Mouse (Mus musculus) liver, embryonic 14.5 days (tissue): ENCODE measurements around the gene Prtn3. TPM values are rescaled to one million over a fixed set of nuclear protein-coding genes. Genes with fewer than 3 reads are reported as not detected.

Source experiments
- ATAC-seq: fragments of 200-750 bp; cut with Nextera tagmentation; 2 replicates; pipeline ENCODE4 v1.8.0; 2017; ENCODE audit warnings: moderate number of reproducible peaks, mild to moderate bottlenecking, moderate library complexity; ENCODE audit not compliant: insufficient read depth
- DNase-seq, 3 experiments: peaks; one replicate each; pipeline ENCODE4 v3.0.0-alpha.2; 2012 to 2013; ENCODE audit warnings: low read depth in 3 of 3, low spot score in 3 of 3
- H3K27ac ChIP-seq: fragments of 300-500 bp; sonication (generic); 2 replicates; pipeline ENCODE4 v1.5.1; 2014; ENCODE audit warnings: moderate library complexity, mild to moderate bottlenecking, control low read depth, inconsistent platforms
- H3K27me3 ChIP-seq: fragments of 300-500 bp; sonication (generic); 2 replicates; pipeline ENCODE4 v1.6.1; 2014; ENCODE audit warnings: mild to moderate bottlenecking, low read length, moderate library complexity; ENCODE audit not compliant: control insufficient read depth, insufficient read depth
- H3K36me3 ChIP-seq: fragments of 300-500 bp; sonication (generic); replicated peaks from 2 replicates; pipeline ENCODE4 v1.6.1; 2014; ENCODE audit warnings: low read depth; ENCODE audit not compliant: control insufficient read depth, insufficient read depth
- H3K4me1 ChIP-seq, 2 experiments: fragments of 200-500 bp in 1 of 2; fragments of 300-500 bp in 1 of 2; sonication (generic) in 1 of 2; replicated peaks; 2 replicates each; pipeline ENCODE4 v1.6.1; 2012 to 2014; ENCODE audit warnings: antibody characterized with exemption in 1 of 2, inconsistent platforms in 1 of 2, low read length in 1 of 2; ENCODE audit not compliant: control insufficient read depth in 2 of 2, insufficient read depth in 2 of 2
- H3K4me2 ChIP-seq: fragments of 300-500 bp; sonication (generic); 2 replicates; pipeline ENCODE4 v1.6.1; 2014; ENCODE audit warnings: low read depth, mild to moderate bottlenecking, control low read depth, moderate library complexity
- H3K4me3 ChIP-seq, 2 experiments: fragments of 200-500 bp in 1 of 2; fragments of 300-500 bp in 1 of 2; sonication (generic) in 1 of 2; 2 replicates each; pipeline ENCODE4 v1.5.1; 2012 to 2014; ENCODE audit warnings: low read depth in 2 of 2, low read length in 2 of 2, mild to moderate bottlenecking in 2 of 2, control low read depth in 1 of 2, inconsistent platforms in 1 of 2, moderate library complexity in 1 of 2; ENCODE audit not compliant: insufficient read depth in 1 of 2
- H3K9ac ChIP-seq: fragments of 300-500 bp; sonication (generic); replicated peaks from 2 replicates; pipeline ENCODE4 v1.6.1; 2014; ENCODE audit warnings: mild to moderate bottlenecking, control low read depth, moderate library complexity
- H3K9me3 ChIP-seq: fragments of 300-500 bp; sonication (generic); 2 replicates; pipeline ENCODE4 v1.6.1; 2016; ENCODE audit warnings: low read length, mixed read lengths; ENCODE audit not compliant: control insufficient read depth
- CTCF ChIP-seq: IDR thresholded peaks from 2 replicates; pipeline ENCODE4 v1.5.1; 2016; ENCODE audit warnings: antibody characterized with exemption, low read depth, control low read depth
- EP300 ChIP-seq: IDR thresholded peaks from 2 replicates; pipeline ENCODE4 v1.6.1; 2016; ENCODE audit warnings: antibody characterized with exemption, low read depth
- WGBS: fragments of 180-500 bp; shearing (Covaris S2); extraction: QIAGEN DNeasy Blood & Tissue Kit; methylation state at CpG from one replicate; pipeline ENCODE4 v1.1.7; 2014; ENCODE audit not compliant: insufficient replicate concordance; 5-methylcytosine and 5-hydroxymethylcytosine counted together
- polyA plus RNA-seq, 2 experiments: library from polyadenylated mRNA; depleted of rRNA in 1 of 2; stranded (reverse) in 1 of 2; unstranded in 1 of 2; fragments of >200 nt; fragmentation: Nextera tagmentation in 1 of 2; extraction: Ambion mirVana in 1 of 2; gene quantifications; 2 replicates each; pipeline versions ENCODE4 v1.2.1 to v1.2.3; 2012 to 2014

The Prtn3 gene
- polyA plus RNA-seq, 2 experiments: 132 to 133 TPM

DNA sequence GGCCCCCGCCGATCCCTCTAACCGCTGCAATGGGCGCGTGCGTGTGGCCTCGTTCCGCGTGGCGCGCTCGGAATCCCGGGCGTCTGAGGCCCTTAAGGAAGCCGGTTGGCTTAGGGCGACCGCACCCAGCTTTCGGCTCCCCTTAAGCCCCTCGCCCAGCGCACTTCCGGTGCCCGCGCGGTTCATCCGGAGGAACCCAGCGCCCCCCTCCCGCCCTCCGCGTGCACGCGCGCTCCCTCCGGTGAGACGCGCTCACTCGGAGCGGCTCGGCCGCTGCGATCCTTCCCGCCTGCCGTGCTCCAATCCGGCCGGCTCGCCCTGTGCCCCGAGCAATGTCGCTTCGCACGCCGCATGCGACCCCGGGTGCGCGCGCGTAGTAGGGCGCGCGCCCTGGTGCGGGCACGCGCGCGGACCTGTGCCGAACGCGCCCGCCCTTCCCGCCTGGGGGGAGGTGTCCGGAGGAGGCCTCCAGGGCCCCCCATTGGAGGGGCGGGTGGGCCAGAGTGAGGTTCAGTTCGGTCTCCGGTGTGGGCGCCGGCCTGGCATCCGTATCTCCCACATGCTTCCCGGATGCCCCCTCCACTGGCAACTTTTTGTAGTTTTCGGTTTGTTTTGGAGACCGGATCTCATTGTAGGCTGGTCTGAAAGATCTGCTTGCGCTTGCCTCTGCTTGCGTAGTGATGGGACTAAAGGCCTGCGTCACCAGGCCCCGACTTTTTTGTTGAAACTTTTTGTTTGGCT is 19.3 kb upstream of the Prtn3 start:
- Histone ChIP-seq H3K36me3 (peaks cover 35% of the 10 kb centered on the region), H3K4me3 (peak overlapping the region; percentile 72 to 80), H3K27me3 (no peaks in the 10 kb centered on the region), H3K9ac (peak overlapping the region; percentile 83), H3K4me1 (peaks cover 28 to 52% of the 10 kb centered on the region in 2 experiments), H3K4me2 (peak overlapping the region; percentile 87), H3K27ac (peak overlapping the region; percentile 94), H3K9me3 (no peaks in the 10 kb centered on the region)
- under 1% methylated on average over 81 of the region's 83 CpGs for WGBS
- DNase-seq: peak; percentile 37 to 44 (median 41)
- TF ChIP-seq CTCF (no peak), EP300 (no peak)
- peak; percentile 36 for ATAC-seq

DNA sequence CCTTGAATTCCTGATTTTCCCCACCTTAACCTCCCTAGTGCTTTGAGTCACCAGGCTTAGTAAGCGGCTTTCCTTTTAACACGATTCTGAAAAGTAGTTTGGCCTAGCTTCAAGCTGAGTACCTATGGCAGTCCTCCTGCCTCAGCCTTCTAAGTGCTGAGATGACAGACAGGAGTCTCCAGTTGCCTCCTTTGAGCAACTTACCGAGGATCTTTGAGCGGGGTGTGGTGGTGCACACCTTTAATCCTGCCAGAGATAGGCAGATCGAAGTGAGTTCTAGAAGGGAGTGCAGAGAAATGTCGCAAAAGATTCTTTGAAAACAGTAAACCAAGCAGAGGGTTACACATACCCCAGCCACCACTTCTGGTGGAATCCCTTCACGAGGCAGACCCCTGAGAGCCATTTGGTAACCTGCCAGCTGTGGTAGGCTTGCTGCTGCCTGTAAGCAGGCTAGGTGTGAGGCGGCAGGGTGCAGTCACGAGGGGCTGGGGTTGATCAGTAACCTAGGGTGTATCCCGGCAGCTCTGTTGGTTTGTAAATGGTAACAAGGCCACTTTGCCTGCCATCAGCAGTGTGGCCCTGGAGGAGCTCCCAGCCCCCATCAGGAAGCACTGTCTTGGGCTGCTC is 18.6 kb upstream of the Prtn3 start:
- WGBS: under 1% methylated on average over 10 of the region's 10 CpGs
- TF ChIP-seq CTCF (no peak), EP300 (no peak)
- ATAC-seq (no peak), DNase-seq (peak in 1 of 3 experiments; percentile 44)
- Histone ChIP-seq H3K9me3 (no peaks in the 10 kb centered on the region), H3K27ac (peak overlapping the region; percentile 94), H3K36me3 (peaks cover 42% of the 10 kb centered on the region), H3K4me1 (peaks cover 28 to 48% of the 10 kb centered on the region in 2 experiments), H3K9ac (peak overlapping the region; percentile 83), H3K27me3 (no peaks in the 10 kb centered on the region), H3K4me2 (peak overlapping the region; percentile 87), H3K4me3 (peak overlapping the region; percentile 72 to 80)

DNA sequence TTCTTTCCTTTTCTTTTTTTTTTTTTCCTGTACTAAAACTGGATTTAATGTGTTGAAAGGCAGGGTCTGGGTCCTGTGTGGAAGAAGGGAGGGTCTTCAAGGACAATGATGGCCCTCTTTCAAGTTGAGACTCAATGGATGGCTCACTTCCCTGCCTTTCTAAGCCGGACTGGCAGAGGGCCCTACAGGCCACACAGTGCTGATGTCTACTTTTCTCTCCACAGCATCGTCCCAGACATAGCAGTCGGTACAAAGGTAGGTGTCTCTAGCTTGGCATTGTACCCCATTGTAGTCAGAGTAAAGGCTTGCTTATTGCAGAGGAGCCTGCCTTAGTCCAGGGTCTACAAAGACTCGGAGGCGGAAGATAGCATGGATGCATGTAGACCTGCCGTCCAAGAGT is 18.0 kb upstream of the Prtn3 start:
- WGBS: 34% methylated on average over 6 of the region's 6 CpGs
- Histone ChIP-seq H3K27ac (no peak overlapping the region; the same call in 1 of the 2 replicates), H3K4me1 (peaks cover 28 to 48% of the 10 kb centered on the region in 2 experiments), H3K9ac (peak overlapping the region; percentile 83), H3K4me3 (peak overlapping the region; percentile 72 to 80), H3K9me3 (no peaks in the 10 kb centered on the region), H3K4me2 (peak overlapping the region; percentile 87), H3K27me3 (no peaks in the 10 kb centered on the region), H3K36me3 (peaks cover 48% of the 10 kb centered on the region)
- ATAC-seq (no peak), DNase-seq (no peak)
- TF ChIP-seq EP300: no peak
- no peak for TF ChIP-seq CTCF

DNA sequence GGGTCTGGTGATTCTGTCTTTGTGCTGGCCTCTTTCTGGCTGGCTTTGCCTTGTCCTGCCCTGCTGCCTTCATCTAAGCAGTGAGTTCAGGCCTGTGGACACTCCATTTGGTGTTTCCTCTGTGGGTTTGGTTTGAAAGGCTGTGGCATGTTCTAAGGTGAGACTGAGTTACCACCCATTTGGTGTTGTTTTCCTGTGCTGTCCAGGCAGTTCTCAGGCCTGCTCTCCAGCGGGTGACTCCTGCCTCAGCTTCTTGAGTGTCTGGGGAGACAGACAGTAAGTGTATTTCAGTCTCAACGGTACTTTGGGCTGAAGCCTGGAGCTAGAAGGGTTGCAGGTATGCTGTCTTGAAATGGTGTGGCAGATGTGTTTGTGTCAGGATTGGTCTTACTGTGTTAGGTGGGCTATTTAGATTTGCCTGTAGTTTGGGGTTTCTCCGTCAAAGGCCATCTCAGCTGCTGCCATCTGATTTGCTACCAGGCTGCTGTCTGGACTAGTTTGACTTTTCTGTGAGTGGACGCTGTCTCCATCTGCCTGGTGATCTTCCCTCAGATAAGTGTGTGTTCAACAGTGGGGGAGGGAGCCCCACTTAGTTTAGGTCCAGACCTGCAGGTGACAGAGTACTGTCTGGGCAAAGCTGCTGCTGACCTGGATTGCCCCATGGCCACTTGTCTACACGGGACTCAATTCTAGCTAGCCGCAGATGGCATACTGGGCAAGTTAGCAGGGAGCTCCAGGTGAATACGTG is 17.4 kb upstream of the Prtn3 start:
- ATAC-seq: no peak
- Histone ChIP-seq H3K9me3 (no peaks in the 10 kb centered on the region), H3K36me3 (peaks cover 54% of the 10 kb centered on the region), H3K4me2 (peak overlapping the region; percentile 87), H3K4me3 (peak overlapping the region; percentile 72 to 80), H3K4me1 (peaks cover 22 to 42% of the 10 kb centered on the region in 2 experiments), H3K27me3 (no peaks in the 10 kb centered on the region), H3K27ac (no peak overlapping the region), H3K9ac (peak overlapping the region; percentile 83)
- TF ChIP-seq CTCF (no peak), EP300 (no peak)
- DNase-seq: no peak
- 35% methylated on average over 7 of the region's 7 CpGs for WGBS
